Mouse (Mus musculus) liver, embryonic 15.5 days (tissue): ENCODE measurements around the gene Tceal5. TPM values are rescaled to one million over a fixed set of nuclear protein-coding genes. Genes with fewer than 3 reads are reported as not detected.

Source experiments
- ATAC-seq: fragments of 200-750 bp; cut with Nextera tagmentation; 2 replicates; pipeline ENCODE4 v1.8.0; 2017; ENCODE audit warnings: moderate number of reproducible peaks, mild to moderate bottlenecking, moderate library complexity; ENCODE audit not compliant: insufficient read depth
- H3K27ac ChIP-seq: fragments of 300-500 bp; sonication (generic); replicated peaks from 2 replicates; pipeline ENCODE4 v1.5.1; 2015; ENCODE audit warnings: mild to moderate bottlenecking, inconsistent platforms
- H3K27me3 ChIP-seq: fragments of 300-500 bp; sonication (generic); 2 replicates; pipeline ENCODE4 v1.6.1; 2015; ENCODE audit warnings: mild to moderate bottlenecking, inconsistent platforms
- H3K36me3 ChIP-seq: fragments of 300-500 bp; sonication (generic); replicated peaks from 2 replicates; pipeline ENCODE4 v1.6.1; 2015; ENCODE audit warnings: moderate library complexity, mild to moderate bottlenecking, inconsistent platforms
- H3K4me1 ChIP-seq: fragments of 300-500 bp; sonication (generic); replicated peaks from 2 replicates; pipeline ENCODE4 v1.6.1; 2015; ENCODE audit warnings: inconsistent platforms
- H3K4me2 ChIP-seq: fragments of 300-500 bp; sonication (generic); 2 replicates; pipeline ENCODE4 v1.6.1; 2015; ENCODE audit warnings: moderate library complexity, mild to moderate bottlenecking, inconsistent platforms
- H3K4me3 ChIP-seq: fragments of 300-500 bp; sonication (generic); replicated peaks from 2 replicates; pipeline ENCODE4 v1.5.1; 2015; ENCODE audit warnings: mild to moderate bottlenecking, inconsistent platforms
- H3K9ac ChIP-seq: fragments of 300-500 bp; sonication (generic); 2 replicates; pipeline ENCODE4 v1.6.1; 2015; ENCODE audit warnings: moderate library complexity, mild to moderate bottlenecking, inconsistent platforms
- H3K9me3 ChIP-seq: fragments of 300-500 bp; sonication (generic); replicated peaks from 2 replicates; pipeline ENCODE4 v1.6.1; 2016; ENCODE audit warnings: inconsistent platforms
- WGBS: fragments of 180-500 bp; shearing (Covaris S2); methylation state at CpG from one replicate; pipeline ENCODE4 v1.1.7; 2015; ENCODE audit warnings: mixed read lengths; ENCODE audit not compliant: insufficient replicate concordance; 5-methylcytosine and 5-hydroxymethylcytosine counted together
- polyA plus RNA-seq: library from polyadenylated mRNA; unstranded; fragments of >200 nt; fragmentation: Nextera tagmentation; extraction: Ambion mirVana; gene quantifications from 2 replicates; pipeline ENCODE4 v1.2.1, GENCODE M21; 2015

Gene Tceal5
- polyA plus RNA-seq, result 8.8 and 10.7 TPM in 2 replicates

DNA sequence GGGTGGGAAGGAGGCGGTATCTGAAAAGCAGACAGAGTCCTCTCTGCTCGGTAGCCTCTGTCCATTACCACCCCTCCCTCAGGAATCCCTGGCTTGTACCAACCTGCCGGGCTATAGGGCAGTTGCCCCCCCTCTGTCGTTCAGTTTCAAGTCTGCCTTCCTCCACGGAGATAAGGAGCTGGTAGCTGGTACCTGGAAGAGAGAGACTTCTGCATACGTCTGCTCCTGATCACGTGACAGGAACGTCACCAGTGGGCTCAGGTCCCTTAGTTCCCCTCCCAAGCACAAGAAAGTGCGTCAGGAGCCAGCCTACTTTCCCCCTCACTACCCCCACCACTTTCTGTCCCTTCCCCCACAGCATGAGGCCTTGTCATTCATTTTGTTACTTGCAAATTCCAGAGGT lies at the start of gene Tceal5:
Tceal5 (minus strand) TSS at position 213 of the 403 bp plus-strand sequence.
- H3K27ac ChIP-seq, result peak within 1 kb of the TSS; percentile 48; the same call in 1 of the 2 replicates

GRCm38 (mm10) chrX:136252023-136252729 lies 48.5 kb upstream of the Tceal5 start:
- no peak overlapping the region for H3K4me3 ChIP-seq
- peak; percentile 87 for ATAC-seq
- no peak overlapping the region; the same call in 1 of the 2 replicates for H3K27ac ChIP-seq
- peaks cover 10% of the 10 kb centered on the region for H3K4me1 ChIP-seq
- H3K36me3 ChIP-seq, result peaks cover 4% of the 10 kb centered on the region; the same call in 1 of the 2 replicates
- H3K4me2 ChIP-seq, result peak overlapping the region; percentile 23; the same call in 1 of the 2 replicates
- H3K9me3 ChIP-seq, result no peaks in the 10 kb centered on the region
- 28% methylated on average over 6 of the region's 6 CpGs for WGBS
- H3K27me3 ChIP-seq, result no peaks in the 10 kb centered on the region
- H3K9ac ChIP-seq, result no peak overlapping the region

More for the DNA sequence above, at the start of gene Tceal5:
- Histone ChIP-seq H3K4me3 (peak within 1 kb of the TSS; percentile 33), H3K36me3 (no peaks in the 10 kb centered on the region), H3K4me1 (no peaks in the 10 kb centered on the region), H3K27me3 (peaks cover 10% of the 10 kb centered on the region), H3K9ac (no peak within 1 kb of the TSS; the same call in 1 of the 2 replicates), H3K4me2 (peak within 1 kb of the TSS; percentile 20), H3K9me3 (no peaks in the 10 kb centered on the region)
- 18% methylated on average over 9 of the region's 9 CpGs for WGBS
- ATAC-seq, result peak; percentile 66

- peaks cover 10% of the 10 kb centered on the region for H3K4me1 ChIP-seq
- WGBS, result 59% methylated on average over 7 of the region's 7 CpGs
- H3K4me3 ChIP-seq, result no peak overlapping the region
- ATAC-seq, result no peak
- no peak overlapping the region for H3K4me2 ChIP-seq
- H3K9me3 ChIP-seq, result no peaks in the 10 kb centered on the region
- no peak overlapping the region for H3K9ac ChIP-seq
- no peak overlapping the region for H3K27ac ChIP-seq
- peaks cover 4% of the 10 kb centered on the region; the same call in 1 of the 2 replicates for H3K36me3 ChIP-seq
- no peaks in the 10 kb centered on the region for H3K27me3 ChIP-seq
These were observed 46.0 kb upstream of the Tceal5 start for GRCm38 (mm10) chrX:136249671-136250070.

DNA sequence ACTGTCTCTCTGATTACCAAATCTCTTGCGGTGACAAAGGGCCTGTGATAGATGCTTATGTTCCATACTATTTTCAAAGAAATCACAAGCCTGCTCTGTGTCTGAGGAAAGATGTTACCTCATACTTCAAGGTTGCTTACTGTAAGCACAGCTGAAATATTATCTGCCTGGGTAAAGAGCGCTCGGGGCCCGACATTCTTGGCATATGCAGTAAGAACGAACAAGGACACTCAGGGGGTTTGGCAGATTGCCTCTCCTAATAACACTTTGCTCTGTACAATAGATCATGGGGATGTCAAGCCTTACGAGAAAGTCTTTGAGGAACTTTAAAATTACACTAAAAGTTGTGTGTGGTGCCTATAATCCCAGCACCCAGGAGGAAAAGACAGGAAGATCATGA lies 45.1 kb upstream of the Tceal5 start:
- Histone ChIP-seq H3K9ac (no peak overlapping the region), H3K9me3 (no peaks in the 10 kb centered on the region), H3K27me3 (no peaks in the 10 kb centered on the region), H3K36me3 (peaks cover 4% of the 10 kb centered on the region; the same call in 1 of the 2 replicates), H3K4me3 (no peak overlapping the region), H3K4me1 (peaks cover 10% of the 10 kb centered on the region), H3K27ac (no peak overlapping the region), H3K4me2 (no peak overlapping the region)
- WGBS, result 78% methylated on average over 6 of the region's 6 CpGs
- ATAC-seq, result no peak

- H3K9ac ChIP-seq, result peak overlapping the region; percentile 46
- ATAC-seq, result peak; percentile 69
- peak overlapping the region; percentile 73 for H3K4me2 ChIP-seq
- no peaks in the 10 kb centered on the region for H3K9me3 ChIP-seq
- 13% methylated on average over 15 of the region's 15 CpGs for WGBS
- peak overlapping the region; percentile 55 for H3K27ac ChIP-seq
- H3K4me3 ChIP-seq, result peak overlapping the region; percentile 63
- H3K36me3 ChIP-seq, result peaks cover 4% of the 10 kb centered on the region; the same call in 1 of the 2 replicates
- H3K4me1 ChIP-seq, result no peaks in the 10 kb centered on the region; the same call in 1 of the 2 replicates
- no peaks in the 10 kb centered on the region for H3K27me3 ChIP-seq
These were observed 41.9 kb upstream of the Tceal5 start for GRCm38 (mm10) chrX:136245521-136246071.

GRCm38 (mm10) chrX:136244574-136245229 lies 41.0 kb upstream of the Tceal5 start, which contains the start of gene Tceal9:
TSS of gene Tceal9 (plus strand) at chrX:136245079.
- WGBS, result 17% methylated on average over 20 of the region's 20 CpGs
- H3K4me2 ChIP-seq, result peak within 1 kb of the TSS; percentile 73
- H3K4me1 ChIP-seq, result no peaks in the 10 kb centered on the region; the same call in 1 of the 2 replicates
- ATAC-seq, result peak; percentile 88
- no peaks in the 10 kb centered on the region for H3K9me3 ChIP-seq
- peaks cover 4% of the 10 kb centered on the region; the same call in 1 of the 2 replicates for H3K36me3 ChIP-seq
- peak within 1 kb of the TSS; percentile 46 for H3K9ac ChIP-seq
- H3K4me3 ChIP-seq, result peak within 1 kb of the TSS; percentile 63
- H3K27me3 ChIP-seq, result no peaks in the 10 kb centered on the region
- H3K27ac ChIP-seq, result peak within 1 kb of the TSS; percentile 55

DNA sequence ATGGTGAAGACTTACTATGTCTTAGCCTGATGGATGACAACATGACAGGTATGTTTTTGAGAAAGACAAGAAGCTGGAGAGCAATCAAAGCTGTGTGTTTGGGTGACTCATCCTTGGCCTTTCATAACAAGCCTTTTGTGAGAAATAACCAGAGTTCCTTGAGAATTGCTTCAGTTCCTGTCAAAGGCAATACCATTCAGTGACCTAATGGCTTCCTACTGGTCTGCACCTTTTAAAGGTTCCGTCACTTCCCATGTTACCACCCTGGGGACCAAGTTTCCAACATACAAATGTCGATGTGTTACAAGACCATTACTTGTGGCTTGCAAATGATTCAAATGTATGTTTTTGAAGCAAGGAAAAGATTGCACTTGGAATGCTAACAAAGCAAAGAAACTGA lies 39.5 kb upstream of the Tceal5 start:
- H3K36me3 ChIP-seq, result peaks cover 4% of the 10 kb centered on the region; the same call in 1 of the 2 replicates
- H3K27ac ChIP-seq, result no peak overlapping the region
- H3K4me1 ChIP-seq, result no peaks in the 10 kb centered on the region; the same call in 1 of the 2 replicates
- no peak overlapping the region for H3K9ac ChIP-seq
- no peaks in the 10 kb centered on the region for H3K9me3 ChIP-seq
- H3K4me3 ChIP-seq, result no peak overlapping the region
- no peak for ATAC-seq
- 74% methylated on average over 2 of the region's 2 CpGs for WGBS
- no peak overlapping the region for H3K4me2 ChIP-seq
- H3K27me3 ChIP-seq, result no peaks in the 10 kb centered on the region

GRCm38 (mm10) chrX:136238118-136238517 lies 34.4 kb upstream of the Tceal5 start:
- Histone ChIP-seq H3K9ac (no peak overlapping the region), H3K4me2 (no peak overlapping the region), H3K4me1 (no peaks in the 10 kb centered on the region), H3K9me3 (no peaks in the 10 kb centered on the region), H3K36me3 (no peaks in the 10 kb centered on the region), H3K4me3 (no peak overlapping the region), H3K27ac (no peak overlapping the region), H3K27me3 (no peaks in the 10 kb centered on the region)
- WGBS, result 42% methylated on average over 3 of the region's 3 CpGs
- ATAC-seq, result no peak

DNA sequence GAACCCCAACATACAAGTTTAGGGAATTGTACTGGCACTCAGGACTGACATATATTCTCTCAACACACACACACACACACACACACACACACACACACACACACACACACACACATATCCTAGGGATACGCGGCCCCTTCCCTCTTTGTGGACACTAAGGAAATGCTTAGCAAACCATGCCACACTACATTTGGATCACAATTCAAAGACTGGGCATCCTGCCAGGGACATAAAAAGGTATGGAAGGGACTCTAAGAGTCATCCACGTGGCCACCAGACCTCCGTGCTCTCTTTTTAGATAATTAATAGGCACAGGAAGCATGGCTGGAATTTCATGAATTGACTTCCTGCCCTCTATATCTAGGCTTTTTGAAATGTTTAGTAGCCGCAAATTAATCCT lies 24.1 kb upstream of the Tceal5 start:
- H3K4me1 ChIP-seq, result no peaks in the 10 kb centered on the region
- H3K36me3 ChIP-seq, result no peaks in the 10 kb centered on the region
- no peak overlapping the region for H3K9ac ChIP-seq
- ATAC-seq, result no peak
- no peaks in the 10 kb centered on the region for H3K9me3 ChIP-seq
- H3K4me2 ChIP-seq, result no peak overlapping the region
- H3K27ac ChIP-seq, result no peak overlapping the region
- WGBS, result 57% methylated on average over 5 of the region's 5 CpGs
- no peaks in the 10 kb centered on the region for H3K27me3 ChIP-seq
- H3K4me3 ChIP-seq, result no peak overlapping the region

- no peaks in the 10 kb centered on the region for H3K27me3 ChIP-seq
- 57% methylated on average over 6 of the region's 6 CpGs for WGBS
- H3K4me3 ChIP-seq, result no peak overlapping the region
- no peaks in the 10 kb centered on the region for H3K36me3 ChIP-seq
- no peak overlapping the region for H3K4me2 ChIP-seq
- no peak overlapping the region for H3K9ac ChIP-seq
- no peaks in the 10 kb centered on the region for H3K9me3 ChIP-seq
- H3K4me1 ChIP-seq, result no peaks in the 10 kb centered on the region
- ATAC-seq, result no peak
- H3K27ac ChIP-seq, result no peak overlapping the region
These were observed 20.0 kb upstream of the Tceal5 start for GRCm38 (mm10) chrX:136223714-136224113.

DNA sequence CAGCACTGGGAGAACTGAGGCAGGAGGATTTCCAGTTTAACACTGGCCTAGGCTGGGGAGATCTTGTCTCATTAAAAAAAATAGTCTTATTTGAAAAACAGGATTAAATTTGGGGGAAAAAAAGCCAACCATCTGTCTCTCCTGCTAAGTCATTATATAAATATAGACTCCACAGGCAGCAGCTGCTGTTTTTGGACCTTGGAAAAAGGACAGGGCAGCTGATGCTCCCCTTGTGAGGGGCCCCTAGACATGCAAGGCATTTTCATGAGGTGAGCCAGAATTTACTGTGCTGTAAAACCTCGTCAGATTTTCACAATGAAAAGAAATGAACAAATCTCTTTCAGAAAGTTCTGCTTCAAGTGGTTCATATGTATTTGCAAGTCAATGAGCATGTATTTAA lies 12.6 kb upstream of the Tceal5 start:
- Histone ChIP-seq H3K4me3 (no peak overlapping the region), H3K4me1 (no peaks in the 10 kb centered on the region), H3K9ac (no peak overlapping the region), H3K27ac (no peak overlapping the region), H3K36me3 (no peaks in the 10 kb centered on the region), H3K27me3 (peaks cover 9% of the 10 kb centered on the region; the same call in 1 of the 2 replicates), H3K9me3 (no peaks in the 10 kb centered on the region), H3K4me2 (no peak overlapping the region)
- no peak for ATAC-seq
- WGBS, result 44% methylated on average over 1 of the region's 1 CpGs
